Mouse (Mus musculus) liver (tissue): Measurements from ENCODE around the gene Fam184a.

Experiments
- DNase-seq: peaks from one replicate; pipeline ENCODE4 v3.0.0-alpha.2; 2020; ENCODE audit warnings: mixed read lengths

Fam184a gene

DNA sequence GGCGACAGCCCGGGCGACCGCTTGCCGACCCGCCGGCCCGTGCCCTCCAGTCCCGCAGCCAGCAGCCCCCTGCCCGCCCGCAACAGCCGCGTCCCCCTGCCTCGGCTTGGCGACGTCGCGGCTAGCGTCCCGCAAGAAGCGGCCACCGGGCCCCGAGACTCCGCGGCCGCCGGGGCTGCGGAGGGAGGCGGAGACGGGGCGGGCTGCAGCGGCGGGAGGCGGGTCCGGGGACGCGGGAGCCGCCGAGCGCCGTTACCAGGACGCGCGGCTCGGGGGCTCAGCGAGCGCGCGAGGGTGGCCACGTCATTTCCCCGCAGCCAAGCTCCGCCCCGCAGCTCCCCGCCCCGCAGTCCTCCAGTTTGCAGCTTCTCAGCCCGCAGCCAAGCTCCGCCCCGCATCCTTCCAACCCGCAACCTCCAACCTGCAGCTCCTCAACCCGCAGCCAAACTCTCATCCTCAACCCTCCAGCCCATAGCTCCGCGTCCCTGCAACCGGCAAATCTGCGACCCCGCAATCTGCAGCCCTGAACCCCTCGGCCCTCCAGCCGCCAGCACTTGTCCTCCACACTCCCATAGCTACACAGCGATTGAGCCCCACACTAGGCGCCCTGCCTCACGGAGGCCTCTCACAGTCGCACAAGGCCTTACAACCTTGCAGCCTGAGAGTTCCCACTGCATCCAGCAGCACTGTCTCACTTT is at the start of gene Fam184a:
TSS of gene Fam184a (minus strand) at position 169 of the 698 bp plus-strand sequence.
- peak; percentile 37 for DNase-seq

DNA sequence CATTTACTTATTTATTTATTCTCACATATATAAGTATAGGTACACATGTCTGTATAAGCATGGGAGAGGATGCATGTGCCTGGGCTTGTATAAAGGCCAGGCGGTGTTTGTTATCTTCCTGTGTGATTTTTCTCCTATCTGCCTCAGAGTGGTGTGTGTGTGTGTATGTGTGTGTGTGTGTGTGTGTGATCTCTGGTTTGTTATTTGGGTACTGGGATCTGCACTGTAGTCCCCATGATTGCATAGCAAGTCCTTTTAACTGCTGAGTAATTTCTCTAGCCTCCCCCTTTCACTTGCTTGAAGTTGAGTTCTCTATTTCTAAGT is 45.3 kb upstream of the Fam184a start:
- no peak for DNase-seq

DNA sequence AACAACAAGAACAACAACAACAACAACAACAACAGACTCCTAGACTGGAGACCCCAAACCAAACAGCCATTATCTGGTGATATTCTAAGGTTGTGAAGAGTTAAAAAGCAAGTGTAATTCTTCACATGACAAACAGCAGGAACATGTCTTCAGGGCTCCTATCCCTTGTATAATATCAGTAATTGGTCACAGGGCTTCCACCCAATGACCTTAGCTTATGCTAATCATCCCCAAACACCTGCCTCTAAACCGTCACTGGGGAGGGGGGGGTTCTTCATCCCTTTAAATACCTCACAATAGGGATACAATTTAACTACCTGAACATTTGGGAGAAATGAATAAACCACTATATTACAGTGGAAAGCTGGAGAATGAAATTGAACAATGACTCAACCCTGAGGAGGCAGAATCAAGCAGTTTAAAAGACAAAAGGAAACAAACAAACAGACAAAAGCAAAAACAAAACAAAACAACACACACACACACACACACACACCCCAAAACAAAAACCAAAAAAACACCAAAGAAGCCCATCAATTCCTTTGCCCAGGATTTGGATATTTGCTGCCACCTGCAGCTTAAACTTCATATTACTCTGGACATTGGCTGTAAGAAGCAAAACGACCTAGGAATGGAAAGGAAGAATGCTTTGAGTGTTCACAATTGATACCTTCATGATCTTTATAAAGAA is 44.8 kb upstream of the Fam184a start:
- DNase-seq: no peak

DNA sequence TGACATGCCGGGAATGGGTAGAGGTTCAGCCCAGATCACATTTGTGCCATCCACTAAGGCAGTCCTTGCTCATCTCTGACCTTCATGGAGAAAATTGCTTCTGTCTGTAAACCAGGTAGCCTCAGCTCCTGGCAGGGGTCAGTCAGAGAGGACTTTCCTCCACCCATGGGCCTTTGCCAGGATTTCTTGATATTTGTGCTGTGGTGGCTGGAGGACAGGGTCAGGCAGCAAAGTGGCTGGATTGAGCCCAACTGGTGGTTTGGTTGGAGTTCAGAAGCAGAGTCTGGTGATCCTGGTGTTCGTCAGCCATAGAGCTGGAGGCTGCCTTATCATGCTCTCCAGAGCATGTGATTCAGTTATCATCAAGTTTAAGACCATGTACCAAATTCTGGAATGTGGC is 40.4 kb upstream of the Fam184a start:
- no peak for DNase-seq

DNA sequence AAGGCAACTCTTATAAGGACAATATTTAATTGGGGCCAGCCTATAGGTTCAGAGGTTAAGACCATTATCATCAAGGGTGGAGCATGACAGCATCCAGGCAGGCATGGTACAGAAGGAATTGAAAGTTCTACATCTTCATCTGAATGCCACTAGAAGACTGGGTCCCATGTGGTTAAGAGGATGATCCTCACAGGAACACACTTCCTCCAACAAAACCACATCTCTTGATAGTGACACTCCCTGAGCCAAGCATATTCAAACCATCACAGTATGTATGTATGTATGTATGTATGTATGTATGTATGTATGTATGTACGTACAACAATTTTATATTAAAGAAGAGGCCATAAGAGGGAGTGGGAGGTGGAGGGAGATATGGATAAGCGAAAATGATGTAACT is 25.7 kb upstream of the Fam184a start:
- no peak for DNase-seq

DNA sequence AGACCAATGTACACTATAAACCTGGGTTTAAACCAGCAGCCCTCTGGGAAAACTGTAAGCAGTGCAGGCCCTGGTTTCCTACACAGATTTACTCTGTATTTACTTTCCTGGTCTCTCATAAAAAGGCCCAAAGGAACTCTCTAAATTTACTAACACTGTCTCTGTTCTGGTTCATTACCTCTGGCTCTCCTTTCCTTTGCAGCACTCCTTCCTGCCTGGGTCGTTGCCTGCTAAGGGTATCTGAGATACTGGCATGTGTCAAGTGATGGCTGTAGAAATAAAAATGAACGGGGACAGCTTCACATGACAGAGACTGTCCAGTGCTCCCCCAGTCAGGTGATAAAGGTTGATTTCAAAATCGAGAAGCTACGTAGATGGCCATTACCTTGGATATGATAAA is 21.8 kb upstream of the Fam184a start:
- DNase-seq: no peak

DNA sequence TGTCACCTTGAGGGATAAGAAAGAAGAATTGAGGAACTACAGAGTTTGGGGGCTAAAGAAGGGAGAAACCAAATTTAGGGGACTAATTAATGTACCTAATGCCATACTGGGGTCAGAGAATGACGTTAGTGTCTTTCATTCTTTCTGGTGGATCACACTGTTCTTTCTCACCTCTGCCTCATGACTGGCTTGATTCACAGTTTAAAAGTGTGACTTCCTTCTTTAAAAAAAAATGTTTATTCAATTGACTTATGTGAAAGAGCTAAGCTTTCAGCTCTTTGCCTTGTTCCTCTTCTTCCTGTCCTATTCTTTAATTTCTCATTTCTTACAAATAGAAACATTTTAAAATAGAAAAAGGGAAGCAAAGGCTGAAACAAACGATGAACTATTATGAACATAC is 20.6 kb upstream of the Fam184a start:
- no peak for DNase-seq

DNA sequence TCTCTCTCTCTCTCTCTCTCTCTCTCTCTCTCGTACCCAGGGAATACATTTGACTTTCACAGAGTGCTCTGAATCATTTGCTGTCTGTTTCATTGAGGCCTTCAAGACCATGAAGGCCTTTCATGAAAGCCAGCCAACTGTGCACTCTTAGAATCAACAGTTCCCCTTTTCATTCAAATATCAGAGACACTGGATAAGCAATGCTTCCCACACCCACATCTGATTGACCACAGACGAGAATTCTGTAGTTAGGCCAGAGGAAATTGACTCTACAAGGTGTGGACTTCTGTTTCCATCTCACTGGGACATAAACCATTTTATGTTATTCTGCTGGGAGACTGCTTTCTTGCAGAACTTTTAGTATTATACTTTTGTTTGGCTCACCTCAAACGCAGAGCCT is 17.8 kb upstream of the Fam184a start:
- no peak for DNase-seq

DNA sequence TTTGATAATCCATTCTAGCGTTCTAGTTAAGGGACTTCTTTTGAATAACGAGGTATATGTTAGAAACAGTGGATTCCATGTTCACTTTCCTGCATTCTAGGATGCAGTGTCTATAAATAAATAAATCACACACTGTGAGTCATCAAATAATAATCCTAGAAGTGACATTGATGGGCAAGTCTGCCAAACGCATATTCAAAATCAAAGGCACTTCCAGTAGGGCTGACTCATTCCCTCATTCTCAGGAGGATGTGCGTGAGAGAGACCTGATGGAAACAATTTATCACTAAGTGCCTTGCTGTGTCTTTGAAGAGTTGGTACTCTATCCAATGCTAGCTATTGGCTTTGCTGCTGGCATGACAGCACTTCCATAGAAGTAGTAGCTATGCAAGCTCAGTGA is 14.5 kb upstream of the Fam184a start:
- no peak for DNase-seq

DNA sequence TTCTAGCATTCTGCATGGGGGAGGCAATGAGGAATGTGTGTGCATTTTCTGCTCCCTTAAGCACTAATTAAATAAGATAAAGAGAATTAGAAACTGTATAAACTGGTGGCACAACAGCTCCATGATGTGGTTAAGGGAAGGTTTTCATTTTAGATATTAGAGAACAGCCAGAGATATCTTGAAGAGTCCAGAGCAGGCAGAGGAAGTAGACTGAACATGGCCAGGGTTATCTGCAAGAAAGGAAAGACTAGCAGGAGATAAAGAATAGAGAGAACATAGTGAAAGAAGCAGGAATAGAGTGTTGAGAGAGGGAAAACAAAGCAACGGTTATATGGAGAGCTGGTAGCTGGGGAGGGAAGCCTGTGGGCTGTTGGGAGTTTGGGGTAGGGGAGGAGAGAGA is 1.8 kb upstream of the Fam184a start:
- DNase-seq: no peak

DNA sequence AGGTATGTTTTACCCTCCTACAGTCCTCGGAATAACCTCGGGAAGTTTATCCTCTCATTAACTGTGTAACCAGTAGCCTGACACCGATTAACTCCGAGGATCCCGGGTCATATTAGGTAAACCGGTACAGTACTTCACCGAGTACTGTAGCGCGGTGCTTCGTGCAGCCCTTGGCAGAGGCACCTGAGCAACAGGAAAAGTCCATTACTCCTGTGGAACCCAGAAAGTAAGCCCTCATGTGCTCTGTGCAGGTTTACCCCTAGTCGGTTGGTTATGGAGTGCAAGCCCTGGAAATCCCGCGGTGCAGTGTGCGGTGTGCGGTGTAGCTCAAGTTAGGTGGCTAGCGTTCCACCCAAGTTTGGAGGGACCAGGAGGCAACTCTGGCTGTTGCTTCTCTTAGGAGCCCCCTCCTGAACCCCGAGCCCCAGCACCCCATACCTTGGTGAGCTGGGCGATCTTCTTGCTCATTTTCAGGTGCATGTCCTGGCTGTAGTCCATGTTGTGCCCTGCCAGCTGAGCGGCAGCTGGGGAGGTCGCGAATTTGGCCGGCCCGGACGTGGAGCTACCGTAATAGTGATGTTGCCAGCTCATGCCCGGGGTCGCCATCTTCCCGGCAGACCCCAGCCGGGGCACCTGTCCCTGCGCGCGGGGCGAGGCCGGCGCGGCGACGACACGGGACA is 508 bp downstream of the Fam184a start:
- no peak for DNase-seq

DNA sequence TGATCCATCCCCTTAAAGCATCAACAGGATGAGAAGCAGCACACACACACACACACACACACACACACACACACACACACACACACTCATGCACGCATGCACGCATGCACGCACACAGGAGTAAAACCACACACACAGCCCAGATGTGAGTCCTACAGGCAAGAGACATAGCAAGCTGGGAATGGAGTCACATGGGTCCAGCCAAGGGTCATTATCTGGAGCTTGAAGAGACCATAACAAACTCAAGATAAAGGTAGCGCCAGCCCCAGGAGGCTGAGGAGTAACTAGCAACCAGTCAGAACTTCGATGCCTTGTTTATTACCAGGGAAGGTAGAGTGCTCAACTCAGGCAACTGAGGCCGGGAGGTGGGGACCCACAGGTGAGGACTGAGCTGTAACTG is 4.9 kb downstream of the Fam184a start:
- no peak for DNase-seq

DNA sequence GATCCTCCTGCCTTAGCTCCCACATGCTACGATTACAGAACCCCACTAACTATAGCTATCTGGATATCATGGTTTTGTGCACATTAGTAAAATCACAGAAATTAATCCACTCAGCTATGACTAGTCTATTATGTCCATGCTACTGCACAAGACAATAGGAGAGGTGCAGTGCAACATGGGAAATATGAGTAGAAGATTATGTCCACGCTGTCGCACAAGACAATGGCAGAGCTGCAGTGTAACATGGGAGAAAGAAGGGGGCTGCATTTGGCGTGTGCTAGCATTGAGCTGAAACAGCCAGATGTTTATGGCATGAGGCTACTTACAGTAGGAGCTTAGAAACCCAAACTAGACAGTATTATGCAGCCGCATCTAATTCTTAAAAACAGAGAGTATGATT is 8.0 kb downstream of the Fam184a start:
- no peak for DNase-seq

DNA sequence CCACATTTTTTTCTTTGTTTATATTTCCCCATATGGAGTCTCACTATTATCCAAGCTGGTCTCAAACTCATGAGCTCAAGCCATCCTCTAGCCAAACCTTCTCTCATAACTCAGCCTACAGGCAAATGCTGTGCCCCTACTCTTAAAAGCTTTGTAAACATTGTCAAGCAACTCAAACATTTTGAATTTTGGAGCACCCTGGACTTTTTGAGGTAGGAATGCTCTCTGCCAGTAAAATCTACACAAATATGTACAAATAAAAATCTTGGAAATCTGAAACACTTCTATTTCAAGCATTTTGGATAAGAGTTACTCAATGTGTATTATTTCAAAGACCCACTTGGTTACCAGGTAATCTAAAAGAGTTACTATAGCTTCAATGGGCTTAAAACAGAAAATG is 10.9 kb downstream of the Fam184a start:
- DNase-seq: no peak

DNA sequence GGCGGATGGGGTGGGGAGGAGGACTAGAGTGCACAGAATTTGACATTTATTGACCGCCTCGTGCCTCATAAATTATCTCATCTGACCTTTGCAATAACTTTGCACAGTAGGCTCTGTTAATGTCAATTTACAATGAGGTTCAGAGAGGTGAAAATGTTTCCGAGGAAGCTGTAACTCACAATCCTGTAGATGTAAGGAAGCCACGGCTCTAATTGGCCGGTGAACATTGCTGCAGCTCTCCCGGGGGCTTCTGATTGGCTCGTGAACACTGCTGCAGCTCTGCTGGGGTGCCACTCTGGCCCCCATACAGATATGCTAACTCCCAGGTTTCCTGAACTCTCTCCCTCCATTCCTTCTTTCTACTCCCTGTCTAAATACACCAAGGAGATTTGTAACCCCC is 12.1 kb downstream of the Fam184a start:
- no peak for DNase-seq

DNA sequence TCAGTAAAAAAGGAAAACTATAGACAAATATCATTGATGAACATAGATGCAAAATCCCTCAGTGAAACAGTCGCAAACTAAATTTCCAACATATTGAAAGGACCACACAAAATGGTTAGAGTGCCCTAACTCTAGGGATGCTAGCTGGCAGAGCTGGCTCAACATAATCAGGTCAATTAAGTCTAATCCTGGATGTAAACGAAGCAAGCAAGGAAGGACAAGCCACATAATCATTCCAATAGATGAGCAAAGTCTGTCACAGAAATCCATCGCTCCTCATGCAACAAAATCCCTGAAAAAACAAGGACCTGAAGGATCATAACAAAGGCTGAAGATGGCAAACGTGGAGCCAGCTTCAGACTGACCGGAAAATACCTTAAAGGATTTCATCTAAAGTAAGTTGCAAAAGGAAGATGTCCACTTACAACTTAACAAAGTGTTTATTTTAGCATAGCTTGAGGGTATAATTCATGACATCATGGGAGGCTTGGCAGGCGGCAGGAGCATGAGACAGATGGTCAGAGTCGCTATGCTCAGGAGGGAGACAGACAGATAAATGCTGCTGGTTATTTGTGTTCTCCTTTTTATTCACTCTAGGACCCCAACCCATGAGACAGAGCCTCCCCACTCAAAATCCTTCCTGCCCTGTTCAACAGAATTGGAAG is 15.6 kb downstream of the Fam184a start:
- no peak for DNase-seq

DNA sequence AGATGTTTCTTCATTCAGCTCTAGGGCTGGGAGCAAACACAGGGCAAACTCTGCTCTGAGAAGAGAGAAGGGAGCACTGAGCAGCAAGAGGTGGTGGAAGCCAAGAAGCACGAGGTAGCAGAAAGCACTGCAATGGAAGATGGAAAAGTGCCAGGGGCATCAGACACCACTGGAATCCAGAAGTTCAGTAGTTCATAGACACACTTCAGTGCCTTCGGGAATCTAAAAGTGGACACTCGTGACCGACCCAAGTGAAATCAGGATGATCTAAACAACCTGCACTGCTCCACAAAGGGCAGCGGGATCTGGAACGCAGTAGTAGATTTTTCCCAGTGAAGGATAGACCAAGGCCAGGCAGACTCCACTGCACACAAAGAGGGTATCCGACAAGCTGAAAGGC is 18.6 kb downstream of the Fam184a start:
- no peak for DNase-seq

DNA sequence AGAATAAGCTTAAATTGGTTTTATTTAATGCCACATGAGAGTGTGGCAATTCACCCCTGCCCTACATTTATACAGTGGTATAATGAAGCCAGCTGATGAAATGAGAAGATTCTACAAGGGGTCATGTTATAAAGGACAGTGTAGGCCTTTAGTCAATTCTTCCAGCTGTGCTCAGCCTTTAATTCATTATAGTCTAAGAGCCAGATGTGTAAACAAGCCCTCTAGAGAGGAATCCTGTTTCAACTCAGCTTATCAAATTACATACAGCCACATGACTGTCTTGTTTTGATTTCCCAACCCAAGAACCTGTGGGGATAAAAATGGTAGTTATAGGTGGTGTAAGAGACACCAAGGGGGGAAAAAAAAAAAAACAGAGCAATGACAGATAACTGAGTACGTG is 22.0 kb downstream of the Fam184a start:
- DNase-seq: no peak

DNA sequence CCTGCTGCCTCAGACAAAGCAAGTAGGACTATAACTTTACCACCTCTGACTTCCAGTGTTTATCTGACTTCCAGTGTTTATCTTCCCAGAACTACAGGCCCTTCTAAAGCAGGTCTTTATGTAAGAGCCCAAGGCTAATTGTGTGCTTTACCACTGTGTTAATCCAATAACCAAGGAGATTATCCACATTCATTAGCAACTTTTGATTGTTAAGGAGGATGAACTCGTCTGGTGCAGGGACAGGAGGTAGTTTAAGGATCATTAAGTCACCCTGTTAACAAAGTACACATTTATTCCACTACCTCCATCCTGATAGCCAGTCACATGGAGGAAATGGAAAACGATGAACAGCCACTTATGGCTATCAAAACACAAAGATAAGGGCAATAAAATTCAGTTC is 25.6 kb downstream of the Fam184a start:
- DNase-seq: no peak

DNA sequence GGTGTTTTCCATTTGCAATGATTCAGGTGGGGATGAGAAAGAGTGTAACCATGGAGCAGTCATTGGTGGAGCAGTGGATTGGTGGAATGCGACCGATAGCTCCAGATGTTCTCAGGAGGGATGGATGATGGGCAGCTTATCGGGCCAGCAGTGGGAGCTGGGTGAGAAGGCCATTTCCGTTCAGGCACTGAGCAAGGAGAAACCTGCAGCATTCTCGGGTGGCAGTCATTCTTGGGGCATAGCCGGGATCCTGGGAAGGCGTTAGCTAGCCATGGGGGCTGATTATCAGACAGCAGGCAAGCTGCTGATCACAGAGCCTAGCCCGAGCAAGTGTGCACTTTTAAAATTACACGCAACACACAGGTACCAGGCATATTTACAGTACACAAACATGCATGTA is 46.4 kb downstream of the Fam184a start:
- no peak for DNase-seq

DNA sequence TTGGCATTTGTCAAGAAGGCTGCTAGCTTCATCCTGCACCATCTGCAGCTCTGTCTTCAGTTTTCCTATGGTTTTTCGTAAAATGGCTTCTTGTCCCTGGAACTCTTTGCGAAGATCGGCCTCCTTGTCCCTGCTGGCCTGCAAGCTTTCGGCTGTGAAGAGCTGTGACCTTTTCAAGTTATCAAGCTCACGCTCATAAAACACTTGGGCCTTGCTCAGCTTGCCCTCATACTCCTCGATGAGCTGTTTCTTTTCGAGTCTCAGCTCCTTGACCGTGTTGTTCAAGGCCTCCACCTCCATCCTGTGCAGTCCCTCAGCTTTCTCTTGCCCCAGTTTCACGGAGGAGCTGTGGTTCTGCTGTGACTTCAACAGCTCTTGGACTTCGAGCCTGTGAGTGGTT is 52.4 kb downstream of the Fam184a start:
- DNase-seq: no peak

DNA sequence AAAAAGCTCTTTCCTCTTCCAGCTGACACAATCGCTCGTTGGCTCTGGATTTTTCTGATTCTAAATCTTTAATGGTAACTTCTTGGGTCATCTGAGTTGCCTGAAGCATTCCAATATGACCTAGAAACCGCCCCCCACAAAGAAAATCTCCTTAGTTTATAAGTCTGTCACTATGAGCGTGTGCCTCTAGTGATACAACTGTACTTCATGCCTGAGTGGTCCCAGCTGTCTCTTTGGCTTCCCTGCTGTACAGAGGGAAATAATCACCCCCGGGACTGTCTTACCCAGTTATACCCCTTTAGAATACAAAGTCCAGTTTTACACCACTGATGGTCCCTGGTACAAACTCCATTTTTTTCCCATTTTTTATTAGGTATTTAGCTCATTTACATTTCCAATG is 56.2 kb downstream of the Fam184a start:
- no peak for DNase-seq

DNA sequence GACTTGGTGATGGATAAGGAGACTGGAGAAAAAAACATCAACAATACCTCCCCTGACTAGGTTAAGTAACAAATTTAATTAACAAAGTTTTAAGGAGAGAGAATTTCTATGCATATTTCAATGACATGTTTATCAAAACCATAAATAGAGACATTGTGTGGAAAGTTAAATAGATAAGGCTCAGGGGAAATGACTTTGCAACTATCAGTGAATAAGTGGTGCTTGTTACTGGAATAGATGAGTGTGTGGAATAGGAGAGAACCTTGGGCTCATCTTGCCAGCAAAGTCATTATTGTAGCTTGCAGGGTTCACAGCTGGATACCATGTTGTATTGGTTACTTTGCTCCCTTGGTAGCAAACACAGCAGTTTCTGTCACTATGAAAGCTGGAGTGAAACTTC is 59.7 kb downstream of the Fam184a start:
- no peak for DNase-seq
